19 mouse cellular contexts compared by ENCODE assay signal in genomic region chr15:25719270-25719669, GRCm38 (mm10).
"Had no signal": no experiment of that assay in that cellular context is flagged by ENCODE, and none has a peak within 500 bp of the region (broad histone marks: within the 10 kb centered on the region; RNA-seq: fewer than 3 reads in every experiment).

No protein-coding gene starts in this region.

- H3K27me3 ChIP-seq: lung, embryonic 15.5 days; megakaryocyte, embryonic 14.5 days; midbrain, embryonic 13.5 days; midbrain, embryonic 15.5 days; neural tube, embryonic 13.5 days; neural tube, embryonic 15.5 days had no signal

- H3K36me3 ChIP-seq: midbrain, embryonic 15.5 days; neural tube, embryonic 15.5 days had no signal

- H3K4me2 ChIP-seq: lung, embryonic 15.5 days; midbrain, embryonic 11.5 days; midbrain, embryonic 13.5 days; midbrain, embryonic 15.5 days; neural tube, embryonic 13.5 days; neural tube, embryonic 15.5 days had no signal

- ATAC-seq: liver, postnatal 0 days; lung, postnatal 0 days; midbrain, embryonic 13.5 days; midbrain, embryonic 15.5 days had no signal

- H3K4me3 ChIP-seq: lung, embryonic 15.5 days; megakaryocyte, embryonic 14.5 days; midbrain, embryonic 13.5 days; midbrain, embryonic 15.5 days; neural tube, embryonic 13.5 days; neural tube, embryonic 15.5 days had no signal

- DNase-seq: liver, postnatal 0 days; lung, adult 2 months; lung, postnatal 14 days; lung, postnatal 36 days; right cerebral cortex, adult 18-20 months; right cerebral cortex, postnatal 25 days; right cerebral cortex, postnatal 4 days; spleen, adult 18-20 months; thymus, adult 18-20 months; thymus, postnatal 14 days; thymus, postnatal 36 days had no signal
